Mouse (Mus musculus): ENCODE data around the gene Emilin3. TPM values are rescaled to one million over a fixed set of nuclear protein-coding genes. Genes with fewer than 3 reads are reported as not detected.

The Emilin3 gene
- polyA plus RNA-seq, 1 experiment from 2014 or later: 1.2 TPM

DNA sequence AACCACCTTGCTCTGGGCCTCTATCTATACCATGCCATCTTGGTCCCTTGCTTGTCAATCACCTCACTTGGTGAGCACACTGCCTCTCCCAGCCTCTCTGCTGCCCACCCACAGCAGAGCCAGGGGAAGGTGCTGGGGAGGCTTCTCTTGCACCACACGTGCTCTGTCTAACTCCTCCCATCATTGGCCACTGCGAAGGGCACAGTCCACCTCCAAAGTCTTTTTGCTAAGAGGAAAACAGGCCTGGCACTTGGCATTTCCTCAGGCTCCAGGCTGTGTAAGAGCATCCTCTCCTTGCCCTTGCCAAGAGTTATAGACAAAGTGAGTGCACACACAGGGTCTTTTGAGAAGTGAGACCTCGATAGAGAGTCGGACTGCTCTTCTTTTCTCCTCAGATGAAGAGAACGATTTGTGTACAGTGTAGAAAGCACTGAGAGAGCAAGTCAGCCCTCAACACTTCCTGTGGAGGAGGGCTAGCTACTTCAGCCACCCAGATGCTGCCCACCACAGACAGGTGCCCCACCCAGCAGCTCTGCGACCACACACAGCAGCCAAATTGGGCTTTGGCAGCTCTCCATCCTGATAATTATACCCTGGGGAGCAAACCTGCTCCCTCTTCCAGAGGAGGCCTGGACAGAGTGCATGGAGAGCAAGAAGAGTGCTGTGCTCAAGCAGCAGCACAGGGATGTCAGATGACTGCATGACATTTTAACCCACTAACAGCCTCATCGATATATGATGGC lies 41.2 kb upstream of the Emilin3 start:
- peaks cover 7 to 24% of the 10 kb centered on the region in 2 experiments for H3K4me1 ChIP-seq (ENCODE audit: control insufficient read depth in 2 of 2, insufficient read depth in 2 of 2, low read length in 2 of 2)
- H3K9me3 ChIP-seq (ENCODE audit: control insufficient read depth, low read length): no peaks in the 10 kb centered on the region
- H3K36me3 ChIP-seq (ENCODE audit: control insufficient read depth, insufficient read depth, low read length): peaks cover 89% of the 10 kb centered on the region
- no peak overlapping the region for H3K9ac ChIP-seq (ENCODE audit: low read length)
- 72% methylated on average over 7 of the region's 7 CpGs for WGBS
- no peak overlapping the region for H3K4me3 ChIP-seq (ENCODE audit: control insufficient read depth in 1 of 2, insufficient read depth in 1 of 2, low read depth in 1 of 2, low read length in 2 of 2)
- H3K4me2 ChIP-seq (ENCODE audit: low read length): no peak overlapping the region
- 0 out of 2 replicates have a peak, but pooled peaks have one; percentile 17 for ATAC-seq (ENCODE audit: insufficient number of reproducible peaks, insufficient read depth, low FRiP score, low read depth)
- no peaks in the 10 kb centered on the region for H3K27me3 ChIP-seq (ENCODE audit: control insufficient read depth, insufficient read depth, low read length)
- H3K27ac ChIP-seq (replicated peaks in 1 of 2; ENCODE audit: control insufficient read depth in 1 of 2, insufficient read depth in 1 of 2, low read depth in 2 of 2, low read length in 2 of 2): peak overlapping the region; percentile 16 to 44; a peak in 1 of 4 replicates

DNA sequence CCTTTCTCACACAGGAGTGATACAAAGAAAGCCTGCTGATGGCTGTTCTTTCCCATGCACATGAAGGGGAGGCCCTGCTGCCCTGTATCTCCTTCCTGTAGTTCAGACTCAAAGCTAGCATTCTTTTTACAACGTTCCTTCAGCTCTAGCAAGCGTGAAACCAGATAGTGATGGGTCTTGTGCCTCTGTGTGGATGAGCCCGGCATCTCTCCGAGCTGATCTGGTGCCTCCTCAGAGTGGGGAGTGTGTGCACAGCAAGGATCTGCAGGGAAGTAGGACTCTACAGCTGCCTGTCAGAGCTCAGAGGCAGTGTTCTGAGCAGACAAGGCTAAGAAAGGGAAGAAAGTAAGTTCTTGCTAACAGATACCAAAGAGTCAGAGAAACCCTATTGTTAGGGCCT lies 39.5 kb upstream of the Emilin3 start:
- 42% methylated on average over 4 of the region's 4 CpGs for WGBS
- Histone ChIP-seq H3K9ac (ENCODE audit: low read length) (no peak overlapping the region), H3K27me3 (ENCODE audit: control insufficient read depth, insufficient read depth, low read length) (no peaks in the 10 kb centered on the region), H3K4me3 (ENCODE audit: control insufficient read depth in 1 of 2, insufficient read depth in 1 of 2, low read depth in 1 of 2, low read length in 2 of 2) (no peak overlapping the region), H3K36me3 (ENCODE audit: control insufficient read depth, insufficient read depth, low read length) (peaks cover 91% of the 10 kb centered on the region), H3K4me2 (ENCODE audit: low read length) (no peak overlapping the region), H3K4me1 (ENCODE audit: control insufficient read depth in 2 of 2, insufficient read depth in 2 of 2, low read length in 2 of 2) (peaks cover 7 to 24% of the 10 kb centered on the region in 2 experiments), H3K9me3 (ENCODE audit: control insufficient read depth, low read length) (no peaks in the 10 kb centered on the region), H3K27ac (replicated peaks in 1 of 2; ENCODE audit: control insufficient read depth in 1 of 2, insufficient read depth in 1 of 2, low read depth in 2 of 2, low read length in 2 of 2) (no peak overlapping the region)
- no peak for ATAC-seq (ENCODE audit: insufficient number of reproducible peaks, insufficient read depth, low FRiP score, low read depth)

DNA sequence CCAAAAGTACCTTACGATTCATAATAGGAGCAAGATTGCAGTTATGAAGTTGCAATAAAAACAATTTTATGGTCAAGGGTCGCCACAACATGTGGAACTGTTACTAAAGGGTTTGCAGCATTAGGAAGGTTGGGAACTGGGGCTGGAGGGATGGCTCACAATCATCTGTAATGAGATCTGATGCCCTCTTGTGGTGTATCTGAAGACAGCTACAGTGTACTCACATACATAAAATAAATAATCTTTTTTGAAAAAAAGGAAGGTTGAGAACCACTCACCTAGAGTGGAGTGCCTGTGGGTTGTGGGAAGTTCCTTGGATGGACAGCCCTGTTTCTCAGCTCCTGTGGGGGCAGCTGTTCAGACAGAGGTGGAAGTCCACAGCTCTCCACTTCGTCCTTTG lies 30.3 kb upstream of the Emilin3 start:
- no peak overlapping the region for H3K4me3 ChIP-seq (ENCODE audit: control insufficient read depth in 1 of 2, insufficient read depth in 1 of 2, low read depth in 1 of 2, low read length in 2 of 2)
- 67% methylated on average over 3 of the region's 3 CpGs for WGBS
- H3K4me2 ChIP-seq (ENCODE audit: low read length): no peak overlapping the region
- H3K27ac ChIP-seq (replicated peaks in 1 of 2; ENCODE audit: control insufficient read depth in 1 of 2, insufficient read depth in 1 of 2, low read depth in 2 of 2, low read length in 2 of 2): no peak overlapping the region
- H3K27me3 ChIP-seq (ENCODE audit: control insufficient read depth, insufficient read depth, low read length): no peaks in the 10 kb centered on the region
- H3K4me1 ChIP-seq (ENCODE audit: control insufficient read depth in 2 of 2, insufficient read depth in 2 of 2, low read length in 2 of 2): peaks cover 19 to 24% of the 10 kb centered on the region in 2 experiments
- peaks cover 22% of the 10 kb centered on the region for H3K36me3 ChIP-seq (ENCODE audit: control insufficient read depth, insufficient read depth, low read length)
- H3K9ac ChIP-seq (ENCODE audit: low read length): no peak overlapping the region
- ATAC-seq (ENCODE audit: insufficient number of reproducible peaks, insufficient read depth, low FRiP score, low read depth): no peak
- H3K9me3 ChIP-seq (ENCODE audit: control insufficient read depth, low read length): no peaks in the 10 kb centered on the region

DNA sequence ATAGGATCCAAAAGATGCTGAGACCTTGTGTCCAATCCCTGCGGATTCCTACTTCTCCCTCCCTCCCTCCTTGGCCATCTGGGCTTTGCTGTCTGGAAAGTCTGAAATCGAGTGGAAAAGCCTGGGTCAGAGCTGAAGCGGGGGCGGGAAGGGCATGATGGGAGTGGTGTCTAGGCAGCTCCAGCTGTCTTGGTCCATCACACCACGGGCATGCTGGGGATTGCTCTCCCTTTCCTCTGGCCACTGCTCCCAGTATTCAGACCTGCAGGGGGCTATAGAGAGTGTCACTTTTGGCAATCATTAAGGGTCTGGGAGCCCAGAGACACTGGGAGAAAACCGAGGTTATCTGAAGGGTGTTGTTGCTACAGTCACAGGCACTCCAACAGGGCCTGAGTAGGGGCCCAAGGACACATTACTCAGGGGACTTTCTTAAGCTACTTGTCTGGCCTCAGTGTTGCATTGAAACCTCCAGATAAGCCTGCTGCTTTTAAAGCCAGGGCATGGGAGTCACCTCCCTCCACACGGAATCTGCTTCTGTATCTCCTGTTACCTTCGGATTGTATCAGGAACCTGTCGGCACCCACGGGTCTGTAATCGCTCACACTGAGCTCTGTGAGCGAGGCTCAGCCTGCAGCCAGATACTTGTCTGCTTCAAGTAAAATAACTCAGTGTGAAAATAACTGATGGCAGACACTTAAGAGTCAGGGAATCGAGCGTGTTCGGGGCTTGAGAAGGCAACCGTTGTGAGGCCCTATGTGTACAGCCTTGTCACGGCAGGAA lies 29.0 kb upstream of the Emilin3 start:
- H3K27ac ChIP-seq (replicated peaks in 1 of 2; ENCODE audit: control insufficient read depth in 1 of 2, insufficient read depth in 1 of 2, low read depth in 2 of 2, low read length in 2 of 2): peak overlapping the region; percentile 19 to 53
- H3K4me1 ChIP-seq (ENCODE audit: control insufficient read depth in 2 of 2, insufficient read depth in 2 of 2, low read length in 2 of 2): peaks cover 19 to 24% of the 10 kb centered on the region in 2 experiments
- H3K4me3 ChIP-seq (ENCODE audit: control insufficient read depth in 1 of 2, insufficient read depth in 1 of 2, low read depth in 1 of 2, low read length in 2 of 2): no peak overlapping the region
- peaks cover 12% of the 10 kb centered on the region for H3K36me3 ChIP-seq (ENCODE audit: control insufficient read depth, insufficient read depth, low read length)
- 10% methylated on average over 17 of the region's 17 CpGs for WGBS
- peak; percentile 63 for ATAC-seq (ENCODE audit: insufficient number of reproducible peaks, insufficient read depth, low FRiP score, low read depth)
- peak overlapping the region; percentile 40 for H3K4me2 ChIP-seq (ENCODE audit: low read length)
- H3K27me3 ChIP-seq (ENCODE audit: control insufficient read depth, insufficient read depth, low read length): peaks cover 4% of the 10 kb centered on the region
- no peaks in the 10 kb centered on the region for H3K9me3 ChIP-seq (ENCODE audit: control insufficient read depth, low read length)
- H3K9ac ChIP-seq (ENCODE audit: low read length): no peak overlapping the region

DNA sequence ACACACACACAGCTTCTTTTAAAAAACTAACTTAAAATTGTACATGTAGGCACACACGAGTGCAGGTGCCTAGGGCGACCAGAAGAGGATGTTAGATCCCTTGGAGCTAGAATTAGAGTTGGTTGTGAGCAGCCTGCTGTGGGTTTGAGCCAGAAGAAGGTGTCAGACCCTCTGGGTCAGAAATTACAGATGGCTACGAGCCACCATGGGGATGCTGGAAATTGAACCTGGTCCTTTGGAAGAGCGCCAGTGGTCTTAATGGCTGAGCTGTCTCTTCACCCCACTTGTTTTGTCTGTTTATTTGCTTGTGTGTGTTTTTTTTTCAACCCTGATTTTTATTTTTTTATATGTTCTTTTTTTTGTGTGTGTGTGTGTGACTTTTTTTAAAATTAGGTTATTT lies 22.3 kb upstream of the Emilin3 start:
- no peak overlapping the region for H3K27ac ChIP-seq (replicated peaks in 1 of 2; ENCODE audit: control insufficient read depth in 1 of 2, insufficient read depth in 1 of 2, low read depth in 2 of 2, low read length in 2 of 2)
- no peak for ATAC-seq (ENCODE audit: insufficient number of reproducible peaks, insufficient read depth, low FRiP score, low read depth)
- no peak overlapping the region for H3K4me2 ChIP-seq (ENCODE audit: low read length)
- H3K4me3 ChIP-seq (ENCODE audit: control insufficient read depth in 1 of 2, insufficient read depth in 1 of 2, low read depth in 1 of 2, low read length in 2 of 2): no peak overlapping the region
- 80% methylated on average over 4 of the region's 4 CpGs for WGBS
- H3K36me3 ChIP-seq (ENCODE audit: control insufficient read depth, insufficient read depth, low read length): no peaks in the 10 kb centered on the region
- peaks cover 7% of the 10 kb centered on the region for H3K27me3 ChIP-seq (ENCODE audit: control insufficient read depth, insufficient read depth, low read length)
- no peaks in the 10 kb centered on the region for H3K9me3 ChIP-seq (ENCODE audit: control insufficient read depth, low read length)
- no peak overlapping the region for H3K9ac ChIP-seq (ENCODE audit: low read length)
- H3K4me1 ChIP-seq (ENCODE audit: control insufficient read depth in 2 of 2, insufficient read depth in 2 of 2, low read length in 2 of 2): peaks cover 0 to 2% of the 10 kb centered on the region in 2 experiments; a peak in 1 of 4 replicates

DNA sequence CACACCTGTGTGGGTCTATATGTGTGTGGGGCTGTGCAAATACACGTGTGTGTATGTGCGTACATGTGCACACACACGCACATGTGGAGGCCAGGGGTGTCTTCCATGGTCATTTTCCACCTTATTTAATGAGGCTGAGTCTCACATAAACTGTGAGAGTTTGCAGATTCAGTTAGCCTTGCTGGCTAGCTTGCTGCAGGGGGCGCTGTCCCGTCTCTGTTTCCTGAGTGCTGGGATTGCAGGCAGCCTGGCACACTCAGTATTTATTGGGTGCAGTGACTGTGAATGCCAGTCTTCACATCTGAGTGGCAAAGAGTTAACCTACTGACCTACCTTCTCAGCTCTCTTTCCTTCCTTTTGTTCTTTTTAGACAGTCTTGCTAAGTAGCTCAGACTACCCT lies 21.8 kb upstream of the Emilin3 start:
- WGBS: 78% methylated on average over 5 of the region's 5 CpGs
- Histone ChIP-seq H3K4me3 (ENCODE audit: control insufficient read depth in 1 of 2, insufficient read depth in 1 of 2, low read depth in 1 of 2, low read length in 2 of 2) (no peak overlapping the region), H3K9ac (ENCODE audit: low read length) (no peak overlapping the region), H3K9me3 (ENCODE audit: control insufficient read depth, low read length) (no peaks in the 10 kb centered on the region), H3K27me3 (ENCODE audit: control insufficient read depth, insufficient read depth, low read length) (peaks cover 9% of the 10 kb centered on the region), H3K36me3 (ENCODE audit: control insufficient read depth, insufficient read depth, low read length) (no peaks in the 10 kb centered on the region), H3K4me2 (ENCODE audit: low read length) (no peak overlapping the region), H3K27ac (replicated peaks in 1 of 2; ENCODE audit: control insufficient read depth in 1 of 2, insufficient read depth in 1 of 2, low read depth in 2 of 2, low read length in 2 of 2) (no peak overlapping the region), H3K4me1 (ENCODE audit: control insufficient read depth in 2 of 2, insufficient read depth in 2 of 2, low read length in 2 of 2) (peaks cover 0 to 2% of the 10 kb centered on the region in 2 experiments; a peak in 1 of 4 replicates)
- ATAC-seq (ENCODE audit: insufficient number of reproducible peaks, insufficient read depth, low FRiP score, low read depth): no peak

DNA sequence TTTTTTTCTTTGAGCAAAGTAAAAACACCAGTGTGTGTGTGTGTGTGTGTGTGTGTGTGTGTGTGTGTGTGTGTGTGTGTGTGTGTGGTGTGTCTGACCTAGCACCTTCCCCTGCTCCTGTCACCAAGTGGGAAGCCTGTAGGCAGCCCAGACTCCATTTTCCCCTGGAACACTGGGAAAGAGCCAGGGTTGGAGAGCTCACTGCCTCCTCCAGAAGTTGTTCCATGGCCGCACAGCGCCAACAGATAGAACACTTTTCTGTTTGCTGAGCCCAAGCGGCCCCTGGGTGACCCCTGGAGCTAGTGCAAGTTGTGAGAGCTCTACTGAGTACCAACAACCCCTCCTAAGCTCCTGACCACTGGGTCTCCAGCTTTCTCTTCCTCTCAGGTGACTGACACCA lies 20.9 kb upstream of the Emilin3 start:
- WGBS: 58% methylated on average over 3 of the region's 3 CpGs
- H3K4me1 ChIP-seq (ENCODE audit: control insufficient read depth in 2 of 2, insufficient read depth in 2 of 2, low read length in 2 of 2): peaks cover 0 to 2% of the 10 kb centered on the region in 2 experiments; a peak in 1 of 4 replicates

More for the DNA sequence above, 20.9 kb upstream of the Emilin3 start:
- H3K27ac ChIP-seq (replicated peaks in 1 of 2; ENCODE audit: control insufficient read depth in 1 of 2, insufficient read depth in 1 of 2, low read depth in 2 of 2, low read length in 2 of 2): no peak overlapping the region
- H3K9me3 ChIP-seq (ENCODE audit: control insufficient read depth, low read length): no peaks in the 10 kb centered on the region
- no peak overlapping the region for H3K4me2 ChIP-seq (ENCODE audit: low read length)
- no peak overlapping the region for H3K4me3 ChIP-seq (ENCODE audit: control insufficient read depth in 1 of 2, insufficient read depth in 1 of 2, low read depth in 1 of 2, low read length in 2 of 2)
- H3K36me3 ChIP-seq (ENCODE audit: control insufficient read depth, insufficient read depth, low read length): no peaks in the 10 kb centered on the region
- no peak for ATAC-seq (ENCODE audit: insufficient number of reproducible peaks, insufficient read depth, low FRiP score, low read depth)
- H3K27me3 ChIP-seq (ENCODE audit: control insufficient read depth, insufficient read depth, low read length): peaks cover 10% of the 10 kb centered on the region
- no peak overlapping the region for H3K9ac ChIP-seq (ENCODE audit: low read length)

All from heart, embryonic 14.5 days (tissue).